ENCODE assay signal across 8 mouse cellular contexts in the genomic region with DNA sequence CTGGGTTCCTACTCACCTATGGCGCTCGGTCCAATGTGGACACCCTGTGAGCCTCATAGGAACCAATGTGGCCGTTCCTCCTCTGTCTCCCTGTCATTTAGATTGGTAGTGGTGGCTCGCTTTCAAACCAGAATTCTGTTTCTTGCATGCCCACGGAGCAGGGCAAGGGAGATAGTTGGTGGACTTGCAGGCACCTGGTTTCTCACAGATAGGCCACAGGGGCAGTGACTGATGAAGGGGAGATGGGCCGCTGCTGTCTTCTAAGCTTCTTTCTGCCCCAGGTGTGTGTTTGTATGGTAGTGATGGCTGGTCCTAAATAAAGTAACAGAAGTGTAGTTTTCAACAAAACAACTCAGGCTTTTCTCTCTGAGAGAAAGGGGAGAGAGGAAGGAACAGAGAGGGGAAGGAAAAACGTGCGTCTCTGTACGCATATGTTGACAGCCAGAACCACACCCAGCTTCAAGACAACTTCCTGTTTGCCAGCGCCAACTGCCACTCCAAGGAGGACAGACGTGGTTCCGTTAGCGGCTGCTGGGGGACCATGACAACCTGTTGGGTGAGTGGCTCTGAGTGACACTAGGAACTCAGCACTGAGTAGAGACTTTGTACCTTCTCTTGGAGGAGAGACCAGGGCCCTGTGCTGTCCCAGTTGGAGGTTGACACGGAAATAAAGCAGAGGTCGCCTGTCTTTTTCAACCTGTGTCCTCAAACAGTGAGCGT.
DNase-seq lines count a peak whose midpoint lies in the region; ATAC-seq and TF ChIP-seq lines count a peak whose summit lies in the region.

No protein-coding gene starts in this region.

- peak overlapping the region; percentile 43; the same call in 1 of the 2 replicates for H3K4me2 ChIP-seq in hindbrain, postnatal 0 days (ENCODE audit: low read depth, low read length)
- H3K4me2 ChIP-seq in hindbrain, embryonic 14.5 days (replicated peaks), result no peak overlapping the region
- peak overlapping the region; percentile 61 for H3K4me2 ChIP-seq in heart, embryonic 13.5 days
- H3K4me2 ChIP-seq in liver, embryonic 14.5 days (ENCODE audit: low read depth), result peak overlapping the region; percentile 92
- H3K4me2 ChIP-seq in hindbrain, embryonic 16.5 days (ENCODE audit: low read length), result no peak overlapping the region; the same call in 1 of the 2 replicates

- H3K27me3 ChIP-seq in hindbrain, postnatal 0 days (ENCODE audit: insufficient read depth, low read length), result no peaks in the 10 kb centered on the region
- no peaks in the 10 kb centered on the region for H3K27me3 ChIP-seq in hindbrain, embryonic 14.5 days (ENCODE audit: control insufficient read depth, insufficient read depth, low read length)
- H3K27me3 ChIP-seq in heart, embryonic 13.5 days (replicated peaks), result no peaks in the 10 kb centered on the region
- no peaks in the 10 kb centered on the region for H3K27me3 ChIP-seq in liver, embryonic 14.5 days (ENCODE audit: control insufficient read depth, insufficient read depth, low read length)
- no peaks in the 10 kb centered on the region for H3K27me3 ChIP-seq in spleen, adult 2 months (ENCODE audit: control insufficient read depth, insufficient read depth, low read length)
- no peaks in the 10 kb centered on the region for H3K27me3 ChIP-seq in hindbrain, embryonic 16.5 days (replicated peaks; ENCODE audit: control insufficient read depth, insufficient read depth, low read length)

- no peaks in the 10 kb centered on the region for H3K36me3 ChIP-seq in hindbrain, postnatal 0 days (ENCODE audit: insufficient read depth, low read length)
- H3K36me3 ChIP-seq in hindbrain, embryonic 14.5 days (replicated peaks; ENCODE audit: control insufficient read depth, insufficient read depth), result no peaks in the 10 kb centered on the region
- no peaks in the 10 kb centered on the region for H3K36me3 ChIP-seq in heart, embryonic 13.5 days
- H3K36me3 ChIP-seq in liver, embryonic 14.5 days (replicated peaks; ENCODE audit: control insufficient read depth, insufficient read depth, low read depth), result peaks cover 5% of the 10 kb centered on the region; the same call in 1 of the 2 replicates
- H3K36me3 ChIP-seq in spleen, adult 2 months (ENCODE audit: control insufficient read depth, insufficient read depth, low read length), result no peaks in the 10 kb centered on the region
- H3K36me3 ChIP-seq in hindbrain, embryonic 16.5 days (ENCODE audit: control insufficient read depth, insufficient read depth, low read length), result no peaks in the 10 kb centered on the region

- WGBS in hindbrain, postnatal 0 days, result 73% methylated on average over 16 of the region's 16 CpGs
- 79% methylated on average over 16 of the region's 16 CpGs for WGBS in hindbrain, embryonic 14.5 days
- WGBS in heart, embryonic 13.5 days, result 64% methylated on average over 16 of the region's 16 CpGs
- WGBS in liver, embryonic 14.5 days (ENCODE audit: insufficient replicate concordance), result 11% methylated on average over 16 of the region's 16 CpGs
- 9% methylated on average over 16 of the region's 16 CpGs for WGBS in spleen, adult 2 months
- 80% methylated on average over 16 of the region's 16 CpGs for WGBS in hindbrain, embryonic 16.5 days

- H3K9ac ChIP-seq in hindbrain, postnatal 0 days (replicated peaks; ENCODE audit: low read length), result 0 out of 2 replicates have a peak overlapping the region, but pooled peaks have one; percentile 21
- no peak overlapping the region for H3K9ac ChIP-seq in hindbrain, embryonic 14.5 days
- no peak overlapping the region; the same call in none of the 2 replicates for H3K9ac ChIP-seq in heart, embryonic 13.5 days
- peak overlapping the region; percentile 91 for H3K9ac ChIP-seq in liver, embryonic 14.5 days (replicated peaks)
- H3K9ac ChIP-seq in hindbrain, embryonic 16.5 days (ENCODE audit: low read depth, low read length), result no peak overlapping the region

- DNase-seq in hindbrain, postnatal 0 days (ENCODE audit: low spot score), result no peak
- DNase-seq in hindbrain, embryonic 14.5 days (ENCODE audit: low spot score), result no peak
- DNase-seq in liver, embryonic 14.5 days (ENCODE audit: low read depth in 3 of 3, low spot score in 3 of 3), result peak; percentile 70 to 75 (median 72)
- peak; percentile 53 to 55 for DNase-seq in spleen, adult 2 months (ENCODE audit: low read depth in 1 of 2, low spot score in 2 of 2)
- no peak for DNase-seq in left cerebral cortex, postnatal 36 days (ENCODE audit: low spot score in 2 of 2)
- DNase-seq in urinary bladder, postnatal 10 days (ENCODE audit: low spot score), result no peak

- TF ChIP-seq EP300 in liver, embryonic 14.5 days (IDR thresholded peaks at IDR 0.05; ENCODE audit: low read depth), result peak; percentile 57

- no peaks in the 10 kb centered on the region for H3K9me3 ChIP-seq in hindbrain, postnatal 0 days (ENCODE audit: low read length)
- H3K9me3 ChIP-seq in hindbrain, embryonic 14.5 days (ENCODE audit: control insufficient read depth, low read length), result no peaks in the 10 kb centered on the region
- H3K9me3 ChIP-seq in heart, embryonic 13.5 days, result no peaks in the 10 kb centered on the region
- no peaks in the 10 kb centered on the region for H3K9me3 ChIP-seq in liver, embryonic 14.5 days (ENCODE audit: control insufficient read depth, low read length)
- no peaks in the 10 kb centered on the region for H3K9me3 ChIP-seq in hindbrain, embryonic 16.5 days (ENCODE audit: control insufficient read depth, low read length)

- H3K27ac ChIP-seq in hindbrain, postnatal 0 days, result no peak overlapping the region
- H3K27ac ChIP-seq in hindbrain, embryonic 14.5 days, result no peak overlapping the region
- peak overlapping the region; percentile 38; the same call in 1 of the 2 replicates for H3K27ac ChIP-seq in heart, embryonic 13.5 days (replicated peaks)
- H3K27ac ChIP-seq in liver, embryonic 14.5 days, result peak overlapping the region; percentile 93
- H3K27ac ChIP-seq in spleen, adult 2 months (ENCODE audit: insufficient read depth, low read length), result peak overlapping the region; percentile 86
- H3K27ac ChIP-seq in hindbrain, embryonic 16.5 days (ENCODE audit: low read depth, low read length), result no peak overlapping the region; the same call in 1 of the 2 replicates

- TF ChIP-seq CTCF in hindbrain, postnatal 0 days (IDR thresholded peaks at IDR 0.05; ENCODE audit: low read depth), result no peak
- no peak for TF ChIP-seq CTCF in liver, embryonic 14.5 days (IDR thresholded peaks at IDR 0.05; ENCODE audit: low read depth)
- TF ChIP-seq CTCF in spleen, adult 2 months (IDR thresholded peaks at IDR 0.05; ENCODE audit: extremely low read depth, insufficient read depth, insufficient read length, insufficient replicate concordance), result no peak

- no peak for TF ChIP-seq POLR2A in spleen, adult 2 months (IDR thresholded peaks at IDR 0.05; ENCODE audit: low read depth, low read length)

- ATAC-seq in hindbrain, postnatal 0 days, result no peak
- no peak for ATAC-seq in hindbrain, embryonic 14.5 days (ENCODE audit: low FRiP score)
- ATAC-seq in heart, embryonic 13.5 days (ENCODE audit: extremely low read depth, insufficient number of reproducible peaks, low FRiP score, low TSS enrichment), result no peak
- ATAC-seq in liver, embryonic 14.5 days (ENCODE audit: insufficient read depth), result peak; percentile 75
- no peak for ATAC-seq in hindbrain, embryonic 16.5 days

- peaks cover 14% of the 10 kb centered on the region for H3K4me1 ChIP-seq in hindbrain, postnatal 0 days (ENCODE audit: insufficient read depth, low read length)
- H3K4me1 ChIP-seq in hindbrain, embryonic 14.5 days (replicated peaks; ENCODE audit: control insufficient read depth, insufficient read depth, low read length), result peaks cover 13% of the 10 kb centered on the region
- peaks cover 41% of the 10 kb centered on the region for H3K4me1 ChIP-seq in heart, embryonic 13.5 days
- peaks cover 52 to 61% of the 10 kb centered on the region in 2 experiments for H3K4me1 ChIP-seq in liver, embryonic 14.5 days (replicated peaks; ENCODE audit: control insufficient read depth in 2 of 2, insufficient read depth in 2 of 2, low read length in 1 of 2)
- peaks cover 20% of the 10 kb centered on the region; the same call in 1 of the 2 replicates for H3K4me1 ChIP-seq in spleen, adult 2 months (ENCODE audit: control insufficient read depth, insufficient read depth, insufficient read length)
- H3K4me1 ChIP-seq in hindbrain, embryonic 16.5 days (ENCODE audit: control insufficient read depth, insufficient read depth, low read depth, low read length), result peaks cover 16% of the 10 kb centered on the region

- H3K4me3 ChIP-seq in hindbrain, postnatal 0 days (ENCODE audit: low read length), result no peak overlapping the region
- H3K4me3 ChIP-seq in hindbrain, embryonic 14.5 days (replicated peaks; ENCODE audit: low read length), result no peak overlapping the region
- H3K4me3 ChIP-seq in heart, embryonic 13.5 days, result no peak overlapping the region
- peak overlapping the region; percentile 60 to 86 for H3K4me3 ChIP-seq in liver, embryonic 14.5 days (ENCODE audit: insufficient read depth in 1 of 2, low read depth in 2 of 2, low read length in 2 of 2)
- peak overlapping the region; percentile 85 for H3K4me3 ChIP-seq in spleen, adult 2 months (ENCODE audit: extremely low read depth, insufficient read depth, insufficient read length)
- H3K4me3 ChIP-seq in hindbrain, embryonic 16.5 days (ENCODE audit: low read length), result no peak overlapping the region

- intact Hi-C loops in left cerebral cortex, postnatal 36 days (cut with DNase I), result no loop called here

Comparison
In these comparisons a context has a peak if more than half of its experiments do, and no peak if none do; other contexts are left out.
1. H3K4me2 ChIP-seq: peak in hindbrain, postnatal 0 days (single experiment), heart, embryonic 13.5 days (single experiment) and liver, embryonic 14.5 days (single experiment); none in hindbrain, embryonic 14.5 days (single experiment) and hindbrain, embryonic 16.5 days (single experiment).
2. H3K9ac ChIP-seq: peak in hindbrain, postnatal 0 days (single experiment) and liver, embryonic 14.5 days (single experiment); none in hindbrain, embryonic 14.5 days (single experiment), heart, embryonic 13.5 days (single experiment) and hindbrain, embryonic 16.5 days (single experiment).
3. DNase-seq: peak in liver, embryonic 14.5 days (3 of 3) and spleen, adult 2 months (2 of 2); none in hindbrain, postnatal 0 days (single experiment), hindbrain, embryonic 14.5 days (single experiment), left cerebral cortex, postnatal 36 days (0 of 2) and urinary bladder, postnatal 10 days (single experiment).
4. H3K27ac ChIP-seq: peak in heart, embryonic 13.5 days (single experiment), liver, embryonic 14.5 days (single experiment) and spleen, adult 2 months (single experiment); none in hindbrain, postnatal 0 days (single experiment), hindbrain, embryonic 14.5 days (single experiment) and hindbrain, embryonic 16.5 days (single experiment).
5. H3K4me3 ChIP-seq: peak in liver, embryonic 14.5 days (2 of 2) and spleen, adult 2 months (single experiment); none in hindbrain, postnatal 0 days (single experiment), hindbrain, embryonic 14.5 days (single experiment), heart, embryonic 13.5 days (single experiment) and hindbrain, embryonic 16.5 days (single experiment).